Mouse (Mus musculus): Measurements from ENCODE around the gene Fbxo3. TPM values are rescaled to one million over a fixed set of nuclear protein-coding genes. Genes with fewer than 3 reads are reported as not detected.

Fbxo3 gene
- polyA plus RNA-seq, 1 experiment = 41.1 TPM

DNA sequence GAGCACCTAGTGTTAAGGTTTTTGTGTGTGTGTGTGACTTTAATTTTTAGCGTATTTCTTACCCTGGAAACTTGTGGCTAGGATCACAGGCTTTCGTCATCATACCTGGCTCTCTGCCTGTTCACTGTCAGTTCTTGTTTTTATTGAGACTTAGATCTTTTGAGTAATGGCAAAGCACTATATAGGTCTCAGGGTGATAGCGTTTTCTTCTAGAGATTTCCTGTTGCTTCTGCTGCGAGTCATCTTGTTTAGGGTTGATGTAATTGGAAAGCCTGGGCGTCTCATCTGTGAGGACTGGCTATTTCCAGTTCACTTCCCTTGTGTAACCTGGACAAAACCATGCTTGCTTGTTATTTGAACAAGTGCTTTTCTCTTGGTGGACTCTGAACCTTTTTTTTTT is 14.1 kb downstream of the Fbxo3 start:
- TF ChIP-seq EP300 (IDR thresholded peaks at IDR 0.05; ENCODE audit: insufficient read depth, low read depth, low read length) (no peak), POLR2A (IDR thresholded peaks at IDR 0.05; ENCODE audit: insufficient read depth, low read length) (no peak), CTCF (IDR thresholded peaks at IDR 0.05; ENCODE audit: low read depth, low read length) (no peak)
- H3K27ac ChIP-seq (ENCODE audit: insufficient read depth, low read length) = no peak overlapping the region
- no peak overlapping the region for H3K9ac ChIP-seq (ENCODE audit: low read depth, poor library complexity, severe bottlenecking)
- H3K4me3 ChIP-seq (ENCODE audit: low read depth, low read length) = no peak overlapping the region
- no peaks in the 10 kb centered on the region for H3K9me3 ChIP-seq (replicated peaks; ENCODE audit: control insufficient read depth, insufficient read depth, low read length, poor library complexity, severe bottlenecking)
- no peaks in the 10 kb centered on the region for H3K27me3 ChIP-seq (ENCODE audit: control insufficient read depth, insufficient read depth, low read length, poor library complexity, severe bottlenecking)
- peaks cover 5% of the 10 kb centered on the region for H3K36me3 ChIP-seq (ENCODE audit: control insufficient read depth, insufficient read depth, low read length, poor library complexity, severe bottlenecking)
- H3K4me1 ChIP-seq (ENCODE audit: control insufficient read depth, insufficient read depth, low read length) = peaks cover 3% of the 10 kb centered on the region

DNA sequence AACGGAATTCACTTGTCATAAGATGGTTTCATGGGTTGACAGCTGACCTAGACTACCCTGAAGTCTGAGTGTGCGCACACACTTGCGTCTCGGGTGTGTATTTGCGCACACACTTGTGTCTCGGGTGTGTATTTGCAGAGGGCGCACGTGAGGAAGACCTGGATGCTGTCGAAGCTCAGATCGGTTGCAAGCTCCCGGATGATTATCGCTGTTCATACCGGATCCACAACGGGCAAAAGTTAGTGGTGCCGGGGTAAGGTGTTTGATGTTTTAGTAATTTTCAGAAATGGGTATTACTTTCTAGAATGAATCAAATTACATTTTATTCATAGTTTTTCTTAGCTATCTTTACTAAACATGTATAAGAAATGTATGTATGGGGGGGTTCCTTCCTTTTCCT is 15.2 kb downstream of the Fbxo3 start:
- peaks cover 5% of the 10 kb centered on the region for H3K36me3 ChIP-seq (ENCODE audit: control insufficient read depth, insufficient read depth, low read length, poor library complexity, severe bottlenecking)
- H3K27ac ChIP-seq (ENCODE audit: insufficient read depth, low read length) = no peak overlapping the region
- peaks cover 3% of the 10 kb centered on the region for H3K4me1 ChIP-seq (ENCODE audit: control insufficient read depth, insufficient read depth, low read length)
- H3K4me3 ChIP-seq (ENCODE audit: low read depth, low read length) = no peak overlapping the region
- no peak overlapping the region for H3K9ac ChIP-seq (ENCODE audit: low read depth, poor library complexity, severe bottlenecking)
- H3K27me3 ChIP-seq (ENCODE audit: control insufficient read depth, insufficient read depth, low read length, poor library complexity, severe bottlenecking) = no peaks in the 10 kb centered on the region
- TF ChIP-seq CTCF (IDR thresholded peaks at IDR 0.05; ENCODE audit: low read depth, low read length) = no peak
- no peaks in the 10 kb centered on the region for H3K9me3 ChIP-seq (replicated peaks; ENCODE audit: control insufficient read depth, insufficient read depth, low read length, poor library complexity, severe bottlenecking)

DNA sequence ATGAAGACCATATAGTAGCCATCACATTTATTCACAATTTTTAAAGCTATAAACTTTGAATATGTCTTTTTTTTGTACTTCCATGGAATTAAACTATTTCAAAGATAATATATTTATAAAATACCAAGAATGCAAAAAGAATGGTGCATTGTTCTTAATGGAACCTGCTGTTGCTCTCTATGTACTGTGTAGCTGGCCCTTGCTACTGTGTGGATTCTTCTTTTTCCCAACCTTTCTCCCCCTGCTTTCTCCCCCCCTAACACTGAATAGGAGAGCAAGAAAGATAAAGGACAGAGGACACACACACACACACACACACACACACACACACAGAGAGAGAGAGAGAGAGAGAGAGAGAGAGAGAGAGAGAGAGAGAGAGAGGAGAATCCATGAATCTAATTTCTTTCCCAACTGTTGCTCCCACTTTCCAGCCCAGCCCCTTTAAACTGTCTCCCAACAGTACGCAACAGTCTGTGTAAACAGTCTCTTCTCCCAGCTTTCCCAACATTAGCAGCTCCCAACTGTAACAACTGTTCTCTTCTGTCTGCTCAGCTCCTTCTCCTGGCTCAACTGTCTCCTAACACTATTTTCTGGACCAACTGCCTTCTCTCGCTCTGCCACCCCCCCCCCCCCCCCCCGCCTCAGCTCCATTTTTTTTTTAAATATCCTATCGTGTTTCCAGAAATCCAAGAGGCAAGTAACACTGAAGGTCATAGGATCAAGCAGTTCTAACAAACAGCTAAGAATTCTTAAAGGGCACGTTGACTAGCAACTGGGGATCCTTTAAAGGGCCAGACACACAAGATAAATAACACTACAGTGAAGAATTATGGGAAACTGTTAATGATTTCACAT is 16.3 kb downstream of the Fbxo3 start:
- TF ChIP-seq EP300 (IDR thresholded peaks at IDR 0.05; ENCODE audit: insufficient read depth, low read depth, low read length) (no peak), POLR2A (IDR thresholded peaks at IDR 0.05; ENCODE audit: insufficient read depth, low read length) (no peak), CTCF (IDR thresholded peaks at IDR 0.05; ENCODE audit: low read depth, low read length) (no peak)
- H3K36me3 ChIP-seq (ENCODE audit: control insufficient read depth, insufficient read depth, low read length, poor library complexity, severe bottlenecking) = peaks cover 5% of the 10 kb centered on the region
- no peaks in the 10 kb centered on the region for H3K27me3 ChIP-seq (ENCODE audit: control insufficient read depth, insufficient read depth, low read length, poor library complexity, severe bottlenecking)
- H3K4me3 ChIP-seq (ENCODE audit: low read depth, low read length) = no peak overlapping the region
- no peak overlapping the region for H3K27ac ChIP-seq (ENCODE audit: insufficient read depth, low read length)
- no peak overlapping the region for H3K9ac ChIP-seq (ENCODE audit: low read depth, poor library complexity, severe bottlenecking)
- no peaks in the 10 kb centered on the region for H3K9me3 ChIP-seq (replicated peaks; ENCODE audit: control insufficient read depth, insufficient read depth, low read length, poor library complexity, severe bottlenecking)
- H3K4me1 ChIP-seq (ENCODE audit: control insufficient read depth, insufficient read depth, low read length) = peaks cover 3% of the 10 kb centered on the region

DNA sequence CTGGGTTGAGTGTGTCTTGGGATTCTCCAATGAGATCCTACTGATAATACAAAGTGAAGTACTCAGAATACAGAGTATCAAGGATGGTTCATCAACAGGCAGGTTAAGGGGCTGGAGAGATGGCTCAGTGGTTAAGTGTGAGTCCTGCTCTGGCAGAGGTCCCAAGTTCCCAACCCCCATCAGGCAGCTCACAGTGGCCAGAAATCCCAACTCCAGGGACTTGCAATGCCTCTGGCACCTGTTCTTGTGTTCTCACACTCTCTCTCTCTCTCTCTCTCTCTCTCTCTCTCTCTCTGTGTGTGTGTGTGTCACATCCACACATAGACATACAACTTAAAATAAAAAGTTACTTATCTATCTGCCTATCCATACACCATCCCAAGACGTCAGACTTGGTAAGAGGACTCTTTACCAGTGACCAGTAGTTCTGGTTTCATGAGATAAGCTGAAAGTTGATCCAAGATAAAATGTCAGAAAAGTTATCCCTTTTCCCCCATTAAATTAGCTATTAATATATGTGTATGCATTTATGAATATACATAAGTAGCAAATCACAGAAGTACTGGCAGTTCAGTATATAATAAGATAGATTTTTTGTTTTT is 17.1 kb downstream of the Fbxo3 start:
- no peaks in the 10 kb centered on the region for H3K27me3 ChIP-seq (ENCODE audit: control insufficient read depth, insufficient read depth, low read length, poor library complexity, severe bottlenecking)
- no peak overlapping the region for H3K4me3 ChIP-seq (ENCODE audit: low read depth, low read length)
- H3K9me3 ChIP-seq (replicated peaks; ENCODE audit: control insufficient read depth, insufficient read depth, low read length, poor library complexity, severe bottlenecking) = no peaks in the 10 kb centered on the region
- no peak overlapping the region for H3K27ac ChIP-seq (ENCODE audit: insufficient read depth, low read length)
- no peak for TF ChIP-seq POLR2A (IDR thresholded peaks at IDR 0.05; ENCODE audit: insufficient read depth, low read length)
- no peak for TF ChIP-seq EP300 (IDR thresholded peaks at IDR 0.05; ENCODE audit: insufficient read depth, low read depth, low read length)
- no peak for TF ChIP-seq CTCF (IDR thresholded peaks at IDR 0.05; ENCODE audit: low read depth, low read length)
- no peak overlapping the region for H3K9ac ChIP-seq (ENCODE audit: low read depth, poor library complexity, severe bottlenecking)
- peaks cover 3% of the 10 kb centered on the region for H3K4me1 ChIP-seq (ENCODE audit: control insufficient read depth, insufficient read depth, low read length)
- peaks cover 5% of the 10 kb centered on the region for H3K36me3 ChIP-seq (ENCODE audit: control insufficient read depth, insufficient read depth, low read length, poor library complexity, severe bottlenecking)

DNA sequence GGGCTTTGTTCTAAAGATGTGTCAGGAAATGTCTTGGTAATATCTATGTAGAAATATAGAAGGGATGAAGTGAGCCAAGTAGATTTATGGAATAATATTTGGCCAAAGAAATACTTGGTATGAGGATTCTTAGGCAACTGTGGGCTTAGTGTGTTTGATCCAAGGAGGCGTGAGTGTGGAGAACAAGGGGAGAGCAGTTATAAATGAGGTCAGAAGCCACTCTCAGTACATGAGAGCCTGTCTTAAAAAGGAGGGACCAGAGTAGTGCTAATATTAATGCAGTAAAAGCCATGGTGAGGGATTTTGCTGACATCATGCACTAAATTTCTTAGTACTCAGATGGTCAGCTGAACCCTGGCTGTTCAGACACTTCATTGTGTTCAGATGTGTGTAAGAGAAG is 30.9 kb downstream of the Fbxo3 start:
- no peaks in the 10 kb centered on the region for H3K4me1 ChIP-seq (ENCODE audit: control insufficient read depth, insufficient read depth, low read length)
- H3K36me3 ChIP-seq (ENCODE audit: control insufficient read depth, insufficient read depth, low read length, poor library complexity, severe bottlenecking) = peaks cover 4% of the 10 kb centered on the region
- H3K9ac ChIP-seq (ENCODE audit: low read depth, poor library complexity, severe bottlenecking) = no peak overlapping the region
- H3K27me3 ChIP-seq (ENCODE audit: control insufficient read depth, insufficient read depth, low read length, poor library complexity, severe bottlenecking) = no peaks in the 10 kb centered on the region
- no peaks in the 10 kb centered on the region for H3K9me3 ChIP-seq (replicated peaks; ENCODE audit: control insufficient read depth, insufficient read depth, low read length, poor library complexity, severe bottlenecking)
- TF ChIP-seq CTCF (IDR thresholded peaks at IDR 0.05; ENCODE audit: low read depth, low read length) = no peak
- TF ChIP-seq POLR2A (IDR thresholded peaks at IDR 0.05; ENCODE audit: insufficient read depth, low read length) = no peak
- TF ChIP-seq EP300 (IDR thresholded peaks at IDR 0.05; ENCODE audit: insufficient read depth, low read depth, low read length) = no peak
- H3K27ac ChIP-seq (ENCODE audit: insufficient read depth, low read length) = no peak overlapping the region
- H3K4me3 ChIP-seq (ENCODE audit: low read depth, low read length) = no peak overlapping the region

DNA sequence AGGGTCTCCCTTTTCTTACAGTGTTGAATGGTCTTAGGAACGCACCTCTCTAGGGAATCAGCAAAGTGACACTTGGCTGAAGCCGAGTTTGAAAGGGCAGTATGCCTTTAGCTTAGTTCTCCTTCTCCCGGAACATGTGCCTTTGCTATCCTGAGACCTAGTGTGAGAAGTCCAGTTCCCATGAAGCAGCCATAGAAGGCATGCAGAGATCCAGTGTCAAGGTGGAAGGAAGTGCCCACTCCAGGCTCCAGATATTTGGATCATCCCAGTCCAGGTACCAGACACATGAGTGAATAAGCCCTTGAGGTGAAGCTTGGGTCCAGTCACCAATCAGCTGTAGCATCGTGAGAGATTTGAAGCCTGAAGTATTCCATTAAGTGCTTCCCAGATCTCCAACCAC is 31.4 kb downstream of the Fbxo3 start:
- Histone ChIP-seq H3K27me3 (ENCODE audit: control insufficient read depth, insufficient read depth, low read length, poor library complexity, severe bottlenecking) (no peaks in the 10 kb centered on the region), H3K36me3 (ENCODE audit: control insufficient read depth, insufficient read depth, low read length, poor library complexity, severe bottlenecking) (peaks cover under 1% of the 10 kb centered on the region; the same call in 1 of the 2 replicates), H3K27ac (ENCODE audit: insufficient read depth, low read length) (no peak overlapping the region), H3K4me3 (ENCODE audit: low read depth, low read length) (no peak overlapping the region), H3K4me1 (ENCODE audit: control insufficient read depth, insufficient read depth, low read length) (no peaks in the 10 kb centered on the region), H3K9me3 (replicated peaks; ENCODE audit: control insufficient read depth, insufficient read depth, low read length, poor library complexity, severe bottlenecking) (no peaks in the 10 kb centered on the region), H3K9ac (ENCODE audit: low read depth, poor library complexity, severe bottlenecking) (no peak overlapping the region)
- TF ChIP-seq EP300 (IDR thresholded peaks at IDR 0.05; ENCODE audit: insufficient read depth, low read depth, low read length) (no peak), CTCF (IDR thresholded peaks at IDR 0.05; ENCODE audit: low read depth, low read length) (no peak), POLR2A (IDR thresholded peaks at IDR 0.05; ENCODE audit: insufficient read depth, low read length) (no peak)

Measured in ES-Bruce4 (cell line).